Mouse (Mus musculus): ENCODE measurements around the gene Thbs2. TPM values are rescaled to one million over a fixed set of nuclear protein-coding genes. Genes with fewer than 3 reads are reported as not detected.

The Thbs2 gene
- total and polyA plus RNA-seq, 3 experiments, result 0.03 TPM; not detected in 2

DNA sequence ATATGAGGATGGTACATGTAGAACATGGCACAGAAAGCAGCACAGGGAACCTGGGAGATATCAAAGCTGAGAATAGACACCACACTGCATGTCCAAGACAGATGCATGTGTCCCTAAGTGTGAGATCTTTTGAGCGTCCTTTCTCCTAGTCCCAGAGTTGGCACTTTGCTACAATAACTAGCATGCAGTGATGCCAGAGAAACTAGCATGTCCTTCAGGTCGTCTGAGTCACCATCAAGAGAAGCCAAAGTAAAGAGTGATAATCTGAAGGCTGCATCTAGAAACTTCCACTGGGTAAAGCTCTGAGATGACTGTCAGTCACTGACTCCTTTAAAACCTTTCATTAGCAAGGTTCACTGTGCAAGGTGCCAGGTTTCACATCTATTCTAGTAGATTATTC, 7.9 kb upstream of the Thbs2 start:
- dilution Hi-C loops (cut with MboI; ENCODE audit: extremely low pct_ligation_motif_present, extremely low pct_unique_long_range_greater_than_20kb, low sequenced_read_pairs), result no loop called here
- TF ChIP-seq ZNF384 (IDR thresholded peaks at IDR 0.05; ENCODE audit: low read depth, low read length) (no peak), MYC (IDR thresholded peaks at IDR 0.05; ENCODE audit: low read depth, low read length) (no peak), KAT2A (IDR thresholded peaks at IDR 0.05; ENCODE audit: insufficient replicate concordance, low read length) (no peak), RCOR1 (conservative IDR thresholded peaks at IDR 0.05; ENCODE audit: low read depth, low read length) (no peak), PAX5 (IDR thresholded peaks at IDR 0.05; ENCODE audit: low read length) (no peak), TBP (conservative IDR thresholded peaks at IDR 0.05; ENCODE audit: low read depth, low read length) (no peak), MAX (IDR thresholded peaks at IDR 0.05; ENCODE audit: low read length) (no peak), ETS1 (conservative IDR thresholded peaks at IDR 0.05; ENCODE audit: low read depth, low read length) (no peak), ZMIZ1 (IDR thresholded peaks at IDR 0.05; ENCODE audit: low read depth, low read length) (no peak), SIN3A (IDR thresholded peaks at IDR 0.05; ENCODE audit: low read length) (no peak), USF1 (IDR thresholded peaks at IDR 0.05; ENCODE audit: low read depth, low read length) (no peak), JUN (IDR thresholded peaks at IDR 0.05; ENCODE audit: insufficient read depth, low read depth, low read length) (no peak), JUND (conservative IDR thresholded peaks at IDR 0.05; ENCODE audit: low read depth, low read length) (no peak), CHD2 (IDR thresholded peaks at IDR 0.05; ENCODE audit: low read length) (no peak), POLR2A (IDR thresholded peaks at IDR 0.05; ENCODE audit: low read depth, low read length) (no peak), BHLHE40 (IDR thresholded peaks at IDR 0.05; ENCODE audit: low read depth, low read length) (no peak), ZKSCAN1 (IDR thresholded peaks at IDR 0.05; ENCODE audit: borderline replicate concordance, low read depth, low read length) (no peak), E2F4 (IDR thresholded peaks at IDR 0.05; ENCODE audit: insufficient replicate concordance, low read depth, low read length) (no peak), CTCF (conservative IDR thresholded peaks at IDR 0.05 in 1 of 2, IDR thresholded peaks at IDR 0.05 in 1 of 2; ENCODE audit: low read depth in 2 of 2, low read length in 2 of 2) (no peak)
- in situ Hi-C loops (cut with MboI; ENCODE audit: low pct_ligation_motif_present, low pct_unique_long_range_greater_than_20kb, low sequenced_read_pairs), result no loop called here
- Histone ChIP-seq H3K9ac (ENCODE audit: insufficient read depth, low read depth) (no peak overlapping the region), H3K36me3 (replicated peaks in 1 of 2; ENCODE audit: control insufficient read depth in 1 of 2, insufficient read depth in 1 of 2, low read length in 1 of 2) (no peaks in the 10 kb centered on the region), H3K27me3 (replicated peaks) (no peaks in the 10 kb centered on the region), H3K4me2 (ENCODE audit: insufficient read depth, low read depth, poor library complexity, severe bottlenecking) (no peak overlapping the region), H3K27ac (ENCODE audit: insufficient read depth, low read depth) (no peak overlapping the region), H3K79me2 (replicated peaks; ENCODE audit: control insufficient read depth, extremely low read depth, insufficient read depth, poor library complexity, severe bottlenecking) (no peaks in the 10 kb centered on the region), H3K9me3 (replicated peaks; ENCODE audit: low read length) (no peaks in the 10 kb centered on the region), H3K4me3 (replicated peaks in 1 of 3; ENCODE audit: low read depth in 2 of 3, low read length in 2 of 3, poor library complexity in 1 of 3) (no peak overlapping the region), H3K4me1 (ENCODE audit: control insufficient read depth in 1 of 2, insufficient read depth in 2 of 2) (peaks cover 4 to 11% of the 10 kb centered on the region in 2 experiments)
- no peak for DNase-seq (ENCODE audit: extremely low read depth)

DNA sequence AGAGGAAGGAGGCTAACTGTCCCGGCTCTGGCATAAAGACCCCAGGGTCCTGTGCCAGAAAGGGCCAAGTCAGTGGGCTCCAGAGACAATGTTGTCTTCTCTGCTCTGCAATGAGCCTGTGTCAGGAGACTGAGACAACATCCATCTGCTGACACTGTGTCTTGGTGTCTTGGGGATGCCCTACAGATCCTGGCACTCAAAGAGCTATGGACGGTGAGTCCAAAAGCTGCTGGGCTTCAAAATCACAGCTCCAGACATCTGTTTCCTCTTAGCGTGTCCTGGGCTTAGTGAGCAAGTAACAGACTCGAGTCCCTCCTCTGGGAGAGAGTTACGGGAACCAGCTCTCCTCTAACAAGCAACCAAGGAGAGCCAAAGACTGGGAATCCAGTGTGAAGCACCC, 6.2 kb upstream of the Thbs2 start:
- Histone ChIP-seq H3K4me1 (ENCODE audit: control insufficient read depth in 1 of 2, insufficient read depth in 2 of 2) (peaks cover 4 to 11% of the 10 kb centered on the region in 2 experiments), H3K9me3 (replicated peaks; ENCODE audit: low read length) (no peaks in the 10 kb centered on the region), H3K36me3 (replicated peaks in 1 of 2; ENCODE audit: control insufficient read depth in 1 of 2, insufficient read depth in 1 of 2, low read length in 1 of 2) (no peaks in the 10 kb centered on the region), H3K27ac (ENCODE audit: insufficient read depth, low read depth) (no peak overlapping the region), H3K27me3 (replicated peaks) (no peaks in the 10 kb centered on the region), H3K79me2 (replicated peaks; ENCODE audit: control insufficient read depth, extremely low read depth, insufficient read depth, poor library complexity, severe bottlenecking) (no peaks in the 10 kb centered on the region), H3K9ac (ENCODE audit: insufficient read depth, low read depth) (no peak overlapping the region), H3K4me3 (replicated peaks in 1 of 3; ENCODE audit: low read depth in 2 of 3, low read length in 2 of 3, poor library complexity in 1 of 3) (no peak overlapping the region), H3K4me2 (ENCODE audit: insufficient read depth, low read depth, poor library complexity, severe bottlenecking) (no peak overlapping the region)
- no peak for TF ChIP-seq ELF1 (IDR thresholded peaks at IDR 0.05; ENCODE audit: low read depth, low read length)
- TF ChIP-seq MYC (IDR thresholded peaks at IDR 0.05; ENCODE audit: low read depth, low read length), result no peak
- TF ChIP-seq MAFK (IDR thresholded peaks at IDR 0.05; ENCODE audit: insufficient replicate concordance, low read length), result no peak
- no peak for TF ChIP-seq GABPA (IDR thresholded peaks at IDR 0.05; ENCODE audit: insufficient replicate concordance, low read depth, low read length)
- no peak for TF ChIP-seq ZNF384 (IDR thresholded peaks at IDR 0.05; ENCODE audit: low read depth, low read length)
- no peak for TF ChIP-seq RCOR1 (conservative IDR thresholded peaks at IDR 0.05; ENCODE audit: low read depth, low read length)
- TF ChIP-seq RAD21 (IDR thresholded peaks at IDR 0.05; ENCODE audit: low read depth, low read length), result no peak
- no peak for TF ChIP-seq POLR2A (IDR thresholded peaks at IDR 0.05; ENCODE audit: low read depth, low read length)
- TF ChIP-seq CHD2 (IDR thresholded peaks at IDR 0.05; ENCODE audit: low read length), result no peak
- TF ChIP-seq USF2 (conservative IDR thresholded peaks at IDR 0.05; ENCODE audit: low read depth, low read length), result no peak
- TF ChIP-seq KAT2A (IDR thresholded peaks at IDR 0.05; ENCODE audit: insufficient replicate concordance, low read length), result no peak
- TF ChIP-seq TBP (conservative IDR thresholded peaks at IDR 0.05; ENCODE audit: low read depth, low read length), result no peak
- no peak for TF ChIP-seq BHLHE40 (IDR thresholded peaks at IDR 0.05; ENCODE audit: low read depth, low read length)
- TF ChIP-seq IRF4 (IDR thresholded peaks at IDR 0.05; ENCODE audit: low read depth, low read length), result no peak
- TF ChIP-seq USF1 (IDR thresholded peaks at IDR 0.05; ENCODE audit: low read depth, low read length), result no peak
- TF ChIP-seq ZMIZ1 (IDR thresholded peaks at IDR 0.05; ENCODE audit: low read depth, low read length), result no peak
- dilution Hi-C loops (cut with MboI; ENCODE audit: extremely low pct_ligation_motif_present, extremely low pct_unique_long_range_greater_than_20kb, low sequenced_read_pairs) (no loop called here), in situ Hi-C loops (cut with MboI; ENCODE audit: low pct_ligation_motif_present, low pct_unique_long_range_greater_than_20kb, low sequenced_read_pairs) (no loop called here)
- DNase-seq (ENCODE audit: extremely low read depth), result no peak
